Mouse (Mus musculus): ENCODE measurements at regions not wholly inside any gene's neighbourhood (a gene's known extent, or its start where the extent isn't known, plus 50 kb on each side); places are given as distances from the start of the nearest gene placed in this dataset.
"Not testable (repeated sequence)": the region's sequence is repeated elsewhere in the genome, so short reads cannot be mapped to it uniquely, and the experiment has no call there.

GRCm38 (mm10) chr13:50314001-50314400, 63.9 kb upstream of the Gm906 start:
- DNase-seq (ENCODE audit: low read depth), result not testable (repeated sequence)

GRCm38 (mm10) chr13:50322512-50322911, 72.4 kb upstream of the Gm906 start:
- peak; percentile 1 for DNase-seq (ENCODE audit: low read depth)

GRCm38 (mm10) chr13:50328614-50329013, 78.5 kb upstream of the Gm906 start:
- no peak for DNase-seq (ENCODE audit: low read depth)

DNA sequence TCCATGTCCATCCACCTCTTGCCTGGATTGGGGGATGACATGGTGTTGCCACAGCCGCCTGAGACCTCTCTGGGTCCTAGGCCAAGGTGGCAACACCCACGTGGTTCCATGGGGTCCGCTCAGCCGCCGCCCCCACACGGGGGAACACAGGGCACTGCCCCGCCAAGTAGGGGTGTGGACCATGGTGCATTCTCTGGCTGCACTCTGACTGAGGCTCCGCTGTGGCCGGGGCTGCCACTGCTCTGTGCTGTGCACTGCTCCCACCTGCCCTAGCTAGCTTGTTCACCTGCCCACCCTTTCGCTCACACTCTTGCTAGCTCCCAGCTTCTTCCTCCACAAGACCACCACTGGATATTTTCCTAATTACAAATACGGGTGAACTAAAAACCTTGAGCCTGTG, 73.5 kb upstream of the Fbxw17 start:
- no peak for DNase-seq (ENCODE audit: low read depth)

- DNase-seq (ENCODE audit: low read depth), result no peak
Measured at GRCm38 (mm10) chr13:50351946-50352345, 65.7 kb upstream of the Fbxw17 start.

DNA sequence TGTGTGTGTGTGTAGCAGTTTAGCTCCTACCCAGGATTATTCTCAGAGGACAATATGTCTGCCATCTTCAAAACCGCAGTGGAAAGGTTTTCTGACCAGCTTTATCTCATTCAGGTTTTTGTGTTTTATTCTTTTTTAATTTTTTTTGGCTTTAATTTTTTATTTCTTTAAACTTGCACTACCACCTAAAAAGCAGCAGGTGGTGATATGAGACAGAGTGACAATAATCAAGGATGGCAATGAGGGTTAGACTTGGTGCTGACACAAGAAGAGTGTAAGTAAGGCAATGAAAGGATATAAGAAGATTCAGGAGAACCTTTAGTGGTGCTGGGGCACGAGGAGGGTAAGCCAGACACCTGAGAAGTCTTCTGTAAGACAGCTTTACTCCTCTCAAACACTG, 62.4 kb upstream of the Fbxw17 start:
- no peak for DNase-seq (ENCODE audit: low read depth)

GRCm38 (mm10) chr13:50359536-50359935, 58.1 kb upstream of the Fbxw17 start:
- DNase-seq (ENCODE audit: low read depth), result no peak
